8 mouse cellular contexts compared by ENCODE assay signal in the genomic region with DNA sequence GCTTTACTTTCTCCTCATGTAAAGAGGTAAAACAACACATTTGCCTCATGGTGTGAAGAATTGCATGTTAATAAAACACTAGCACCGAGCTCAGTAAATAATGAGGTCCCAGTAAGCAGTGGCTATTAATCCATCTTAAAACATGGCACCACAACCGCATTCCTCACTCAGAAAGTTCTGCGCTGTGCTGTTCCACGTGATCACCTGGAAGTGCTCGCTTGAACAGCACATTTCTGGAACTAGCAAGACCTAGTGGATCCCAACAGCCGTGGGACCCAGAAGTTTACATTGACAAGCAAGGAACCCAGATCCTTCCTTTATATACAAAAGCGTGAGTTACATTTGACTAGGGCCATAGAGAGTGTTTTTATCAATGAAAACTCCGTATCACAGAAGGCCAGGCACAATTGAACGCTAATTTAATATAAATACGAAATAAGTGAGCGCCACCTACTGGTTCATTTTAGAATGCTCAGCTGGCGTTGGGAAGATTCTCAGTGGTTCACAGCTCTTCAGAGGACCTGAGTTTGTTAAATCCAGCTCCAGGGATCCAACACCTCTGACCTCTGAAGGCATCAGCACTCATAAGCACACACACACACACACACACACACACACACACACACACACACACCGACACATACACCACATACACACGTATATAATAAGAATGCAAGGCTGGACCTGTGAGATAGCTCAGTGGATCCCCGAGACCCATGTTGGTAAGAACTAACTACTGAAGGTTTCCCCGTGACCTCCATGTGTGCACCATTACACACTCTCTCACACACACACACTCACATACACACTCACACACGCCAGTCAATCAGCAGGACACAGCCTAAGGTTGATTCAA. TPM values are rescaled to one million over a fixed set of nuclear protein-coding genes. Genes with fewer than 3 reads are reported as not detected.
DNase-seq lines count a peak whose midpoint lies in the region; ATAC-seq and TF ChIP-seq lines count a peak whose summit lies in the region.

No protein-coding gene starts in this region.

- H3K27ac ChIP-seq in heart, embryonic 16.5 days (ENCODE audit: low read length): no peak overlapping the region
- no peak overlapping the region for H3K27ac ChIP-seq in lung, embryonic 15.5 days
- H3K27ac ChIP-seq in neural tube, embryonic 15.5 days (replicated peaks): no peak overlapping the region

- TF ChIP-seq CTCF in C2C12 (IDR thresholded peaks at IDR 0.05; ENCODE audit: control insufficient read depth, insufficient read depth, insufficient read length) (no peak), E14TG2a.4 (conservative IDR thresholded peaks at IDR 0.05; ENCODE audit: low read length) (peak; percentile 87)

- H3K4me1 ChIP-seq in E14TG2a.4 (replicated peaks; ENCODE audit: low read depth, low read length): peaks cover 19% of the 10 kb centered on the region
- no peaks in the 10 kb centered on the region for H3K4me1 ChIP-seq in heart, embryonic 16.5 days (ENCODE audit: control insufficient read depth, insufficient read depth, low read length)
- no peaks in the 10 kb centered on the region for H3K4me1 ChIP-seq in lung, embryonic 15.5 days
- peaks cover 3% of the 10 kb centered on the region; the same call in 1 of the 2 replicates for H3K4me1 ChIP-seq in neural tube, embryonic 15.5 days

- H3K4me3 ChIP-seq in C2C12 (ENCODE audit: insufficient read depth, poor library complexity, severe bottlenecking) (no peak overlapping the region), E14TG2a.4 (replicated peaks; ENCODE audit: low read length) (no peak overlapping the region)
- no peak overlapping the region for H3K4me3 ChIP-seq in heart, embryonic 16.5 days (ENCODE audit: low read length)
- no peak overlapping the region for H3K4me3 ChIP-seq in lung, embryonic 15.5 days
- no peak overlapping the region for H3K4me3 ChIP-seq in neural tube, embryonic 15.5 days (replicated peaks)

- ATAC-seq in heart, embryonic 16.5 days (replicated peaks; ENCODE audit: extremely low read depth, insufficient read depth, low FRiP score): no peak
- ATAC-seq in lung, embryonic 15.5 days (ENCODE audit: borderline replicate concordance, extremely low read depth, low FRiP score, low TSS enrichment): no peak
- peak; percentile 51; the same call in 1 of the 2 replicates for ATAC-seq in neural tube, embryonic 15.5 days (ENCODE audit: low FRiP score)

- no peaks in the 10 kb centered on the region for H3K79me3 ChIP-seq in C2C12 (ENCODE audit: low read depth)

- no peaks in the 10 kb centered on the region for H3K9me3 ChIP-seq in E14TG2a.4 (ENCODE audit: low read length)
- no peaks in the 10 kb centered on the region for H3K9me3 ChIP-seq in heart, embryonic 16.5 days (replicated peaks; ENCODE audit: control insufficient read depth, low read length)
- H3K9me3 ChIP-seq in lung, embryonic 15.5 days: no peaks in the 10 kb centered on the region
- no peaks in the 10 kb centered on the region for H3K9me3 ChIP-seq in neural tube, embryonic 15.5 days (replicated peaks)

- no peak overlapping the region for H3K9ac ChIP-seq in heart, embryonic 16.5 days (ENCODE audit: low read length)
- H3K9ac ChIP-seq in lung, embryonic 15.5 days: no peak overlapping the region
- H3K9ac ChIP-seq in neural tube, embryonic 15.5 days (replicated peaks): no peak overlapping the region

- H3K79me2 ChIP-seq in C2C12 (ENCODE audit: control insufficient read depth, insufficient read depth): no peaks in the 10 kb centered on the region

- H3K4me2 ChIP-seq in heart, embryonic 16.5 days (ENCODE audit: low read depth, low read length): peak overlapping the region; percentile 51
- peak overlapping the region; percentile 34; the same call in 1 of the 2 replicates for H3K4me2 ChIP-seq in lung, embryonic 15.5 days
- H3K4me2 ChIP-seq in neural tube, embryonic 15.5 days: peak overlapping the region; percentile 33

- H3ac ChIP-seq in C2C12 (ENCODE audit: control insufficient read depth, insufficient read length, low read depth): no peak overlapping the region

- peak; percentile 59 for DNase-seq in embryo, embryonic 10 days (ENCODE audit: low spot score)
- peak; percentile 72 to 73 for DNase-seq in kidney, postnatal 4 days
- no peak for DNase-seq in urinary bladder, postnatal 10 days (ENCODE audit: low spot score)

- 38% methylated on average over 17 of the region's 17 CpGs for WGBS in heart, embryonic 16.5 days
- WGBS in lung, embryonic 15.5 days: 31% methylated on average over 17 of the region's 17 CpGs
- WGBS in neural tube, embryonic 15.5 days: 36% methylated on average over 17 of the region's 17 CpGs

- H3K36me3 ChIP-seq in C2C12 (ENCODE audit: control insufficient read depth, insufficient read depth) (no peaks in the 10 kb centered on the region), E14TG2a.4 (ENCODE audit: insufficient read depth, low read length) (no peaks in the 10 kb centered on the region)
- no peaks in the 10 kb centered on the region for H3K36me3 ChIP-seq in heart, embryonic 16.5 days (ENCODE audit: control insufficient read depth, insufficient read depth)
- no peaks in the 10 kb centered on the region for H3K36me3 ChIP-seq in lung, embryonic 15.5 days
- no peaks in the 10 kb centered on the region for H3K36me3 ChIP-seq in neural tube, embryonic 15.5 days

- H3K27me3 ChIP-seq in C2C12 (ENCODE audit: control insufficient read depth, insufficient read depth, insufficient read length) (no peaks in the 10 kb centered on the region), E14TG2a.4 (ENCODE audit: insufficient read depth, low read length) (no peaks in the 10 kb centered on the region)
- no peaks in the 10 kb centered on the region for H3K27me3 ChIP-seq in heart, embryonic 16.5 days (ENCODE audit: control insufficient read depth, insufficient read depth, low read length)
- no peaks in the 10 kb centered on the region for H3K27me3 ChIP-seq in lung, embryonic 15.5 days
- H3K27me3 ChIP-seq in neural tube, embryonic 15.5 days (replicated peaks): no peaks in the 10 kb centered on the region; the same call in 1 of the 2 replicates

TF ChIP-seq in C2C12, 6 proteins besides CTCF, POLR2A, EP300 and RAD21:
- TF ChIP-seq USF1 (IDR thresholded peaks at IDR 0.05; ENCODE audit: low read depth): peak; percentile 18
- no peak for TF ChIP-seq MYOG (IDR thresholded peaks at IDR 0.05; ENCODE audit: control insufficient read depth, extremely low read depth, insufficient read length)

RNA-seq across cellular contexts. Expression of gene Rack1, which starts 25.5 kb away (rescaled TPM):
- 3,051 TPM for polyA plus RNA-seq in C2C12 (2012; fragmentation: generic; extraction: Trizol)
- polyA plus RNA-seq in heart, embryonic 16.5 days (2015; fragmentation: Nextera tagmentation; extraction: Ambion mirVana): 382 and 390 TPM in 2 replicates
- 699 and 713 TPM in 2 replicates for polyA plus RNA-seq in lung, embryonic 15.5 days (2015; fragmentation: Nextera tagmentation; extraction: Ambion mirVana)
- 351 and 459 TPM in 2 replicates for polyA plus RNA-seq in neural tube, embryonic 15.5 days (2015; fragmentation: Nextera tagmentation; extraction: Ambion mirVana)

RNA-seq across cellular contexts. Expression of gene Trim41, which starts 42.5 kb away (rescaled TPM):
- polyA plus RNA-seq in C2C12 (2012; fragmentation: generic; extraction: Trizol): 24.4 TPM
- polyA plus RNA-seq in heart, embryonic 16.5 days (2015; fragmentation: Nextera tagmentation; extraction: Ambion mirVana): 4.2 and 4.3 TPM in 2 replicates
- polyA plus RNA-seq in lung, embryonic 15.5 days (2015; fragmentation: Nextera tagmentation; extraction: Ambion mirVana): 5.4 and 5.7 TPM in 2 replicates
- polyA plus RNA-seq in neural tube, embryonic 15.5 days (2015; fragmentation: Nextera tagmentation; extraction: Ambion mirVana): 6.4 and 7.3 TPM in 2 replicates

RNA-seq across cellular contexts. Expression of gene Trim7, which starts 51.3 kb away (rescaled TPM):
- polyA plus RNA-seq in C2C12 (2012; fragmentation: generic; extraction: Trizol): 1.9 TPM
- 0.89 and 0.98 TPM in 2 replicates for polyA plus RNA-seq in heart, embryonic 16.5 days (2015; fragmentation: Nextera tagmentation; extraction: Ambion mirVana)
- polyA plus RNA-seq in lung, embryonic 15.5 days (2015; fragmentation: Nextera tagmentation; extraction: Ambion mirVana): 0.54 and 1.1 TPM in 2 replicates
- 2.1 and 2.6 TPM in 2 replicates for polyA plus RNA-seq in neural tube, embryonic 15.5 days (2015; fragmentation: Nextera tagmentation; extraction: Ambion mirVana)

RNA-seq across cellular contexts. Expression of gene Gm12184, which starts 51.8 kb away (rescaled TPM):
- 8.0 TPM for polyA plus RNA-seq in C2C12 (2012; fragmentation: generic; extraction: Trizol)
- polyA plus RNA-seq in heart, embryonic 16.5 days (2015; fragmentation: Nextera tagmentation; extraction: Ambion mirVana): 0.55 and 0.66 TPM in 2 replicates
- 3.0 and 8.2 TPM in 2 replicates for polyA plus RNA-seq in lung, embryonic 15.5 days (2015; fragmentation: Nextera tagmentation; extraction: Ambion mirVana)
- polyA plus RNA-seq in neural tube, embryonic 15.5 days (2015; fragmentation: Nextera tagmentation; extraction: Ambion mirVana): 2.9 and 3.3 TPM in 2 replicates
